Mouse (Mus musculus): Measurements from ENCODE around the gene Emg1. TPM values are rescaled to one million over a fixed set of nuclear protein-coding genes. Genes with fewer than 3 reads are reported as not detected.

The Emg1 gene
- total RNA-seq, 1 experiment from 2014 or later: 222 TPM

DNA sequence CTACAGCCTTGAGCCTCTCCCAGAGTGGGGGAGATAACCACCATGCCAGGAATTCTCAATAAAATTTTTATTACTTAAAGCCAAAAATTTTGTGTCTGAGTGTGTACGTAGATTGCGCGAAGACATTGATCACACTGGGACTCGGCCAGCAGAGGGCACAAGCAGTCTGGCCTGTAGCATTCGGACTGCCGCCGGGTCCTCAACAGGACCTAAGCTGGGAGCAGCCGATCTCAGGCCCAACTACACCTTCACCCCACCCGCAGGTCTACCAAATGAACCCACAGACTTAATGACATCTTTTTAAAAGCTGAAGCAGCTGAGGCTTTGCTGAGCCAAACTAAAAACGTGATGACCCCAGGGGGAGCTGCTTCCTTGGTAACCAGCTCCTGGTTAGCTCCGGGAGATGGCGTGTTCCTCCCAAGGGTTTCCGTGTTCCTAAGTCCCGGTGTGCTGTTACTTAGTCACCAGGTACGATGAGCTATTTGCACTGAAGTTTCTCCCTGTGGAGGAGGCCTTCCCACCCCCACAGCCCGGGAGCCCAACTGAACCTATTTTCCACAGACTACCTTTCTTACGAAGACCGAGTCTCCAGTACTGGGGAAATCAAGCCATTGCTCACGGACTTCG, 5.0 kb upstream of the Emg1 start:
- peak; percentile 37 for ATAC-seq (replicated peaks; ENCODE audit: low read depth, poor library complexity, severe bottlenecking)

DNA sequence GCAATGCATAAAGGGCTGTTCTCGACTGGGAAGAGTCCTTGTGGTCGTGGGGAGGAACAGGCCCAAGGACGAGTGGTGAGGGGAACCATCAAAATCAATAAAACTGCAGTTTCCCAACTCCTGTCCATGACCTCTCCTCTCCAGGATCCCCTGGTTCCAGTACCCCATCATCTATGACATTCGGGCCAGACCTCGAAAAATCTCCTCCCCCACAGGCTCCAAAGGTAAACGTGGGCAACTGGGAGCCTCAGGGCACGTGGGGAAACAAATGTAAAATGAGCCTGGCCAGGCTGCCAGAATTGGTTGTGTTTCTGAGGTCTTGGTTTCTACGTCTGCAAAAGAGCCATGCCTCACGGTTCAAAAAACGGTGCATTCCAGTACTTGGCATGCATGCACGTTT, 940 bp upstream of the Emg1 start:
- no peak for ATAC-seq (replicated peaks; ENCODE audit: low read depth, poor library complexity, severe bottlenecking)

GRCm38 (mm10) chr6:124708289-124708889, 3.6 kb downstream of the Emg1 start:
- no peak for ATAC-seq (replicated peaks; ENCODE audit: low read depth, poor library complexity, severe bottlenecking)

- ATAC-seq (replicated peaks; ENCODE audit: low read depth, poor library complexity, severe bottlenecking): no peak
Observed at GRCm38 (mm10) chr6:124706061-124706627, 5.8 kb downstream of the Emg1 start.

GRCm38 (mm10) chr6:124704417-124704816, 7.6 kb downstream of the Emg1 start:
- no peak for ATAC-seq (replicated peaks; ENCODE audit: low read depth, poor library complexity, severe bottlenecking)

- no peak for ATAC-seq (replicated peaks; ENCODE audit: low read depth, poor library complexity, severe bottlenecking)
Observed at GRCm38 (mm10) chr6:124703789-124704188, 8.2 kb downstream of the Emg1 start.

DNA sequence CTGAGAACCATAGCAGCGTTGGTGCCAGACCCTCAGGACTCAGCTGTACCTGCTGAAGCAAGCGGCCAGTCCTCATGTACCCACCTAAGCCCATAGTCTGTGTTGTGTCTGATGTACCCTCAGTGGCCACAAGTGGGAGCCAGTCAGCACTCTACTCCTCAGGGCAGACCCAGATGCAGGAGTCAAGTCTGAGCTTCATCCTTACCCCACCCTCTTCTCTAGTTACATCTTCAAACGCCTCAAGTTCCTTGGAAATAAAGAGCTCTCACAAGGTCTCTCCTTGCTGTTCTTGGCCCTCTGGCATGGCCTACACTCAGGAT, 9.2 kb downstream of the Emg1 start:
- ATAC-seq (replicated peaks; ENCODE audit: low read depth, poor library complexity, severe bottlenecking): peak; percentile 90

DNA sequence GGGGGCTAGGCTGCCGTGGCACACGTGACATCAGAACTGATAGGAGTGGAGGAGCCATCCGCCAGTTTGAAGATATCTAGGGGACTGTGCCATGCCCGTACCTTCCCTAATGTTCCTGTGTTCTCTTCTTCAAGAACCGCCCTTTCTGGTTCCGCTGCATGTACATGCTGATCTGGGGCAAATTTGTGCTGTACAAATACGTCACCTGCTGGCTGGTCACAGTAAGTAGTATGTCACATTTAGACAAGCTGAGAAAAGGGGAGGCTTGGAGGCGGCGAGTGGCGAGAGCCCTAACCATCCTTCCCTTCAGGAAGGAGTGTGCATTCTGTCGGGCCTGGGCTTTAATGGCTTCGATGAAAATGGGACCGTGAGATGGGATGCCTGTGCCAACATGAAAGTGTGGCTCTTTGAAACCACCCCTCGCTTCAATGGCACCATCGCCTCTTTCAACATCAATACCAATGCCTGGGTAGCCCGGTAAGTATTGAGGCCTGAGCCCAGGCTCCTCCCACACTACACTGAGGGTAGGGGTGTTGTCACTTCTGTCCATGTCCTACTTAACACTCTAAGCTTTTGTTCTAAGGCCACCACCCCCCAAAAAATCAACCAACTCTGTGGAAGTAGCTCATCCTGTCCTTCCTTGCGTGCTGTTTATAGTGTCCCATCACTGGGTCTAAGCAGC, 9.7 kb downstream of the Emg1 start:
- no peak for ATAC-seq (replicated peaks; ENCODE audit: low read depth, poor library complexity, severe bottlenecking)

- ATAC-seq (replicated peaks; ENCODE audit: low read depth, poor library complexity, severe bottlenecking): no peak
Observed at GRCm38 (mm10) chr6:124701338-124701737, 10.6 kb downstream of the Emg1 start.

GRCm38 (mm10) chr6:124699962-124700610, 11.9 kb downstream of the Emg1 start:
- ATAC-seq (replicated peaks; ENCODE audit: low read depth, poor library complexity, severe bottlenecking): no peak

- ATAC-seq (replicated peaks; ENCODE audit: low read depth, poor library complexity, severe bottlenecking): no peak
Observed at GRCm38 (mm10) chr6:124699366-124699765, 12.6 kb downstream of the Emg1 start.

GRCm38 (mm10) chr6:124698751-124699150, 13.2 kb downstream of the Emg1 start:
- no peak for ATAC-seq (replicated peaks; ENCODE audit: low read depth, poor library complexity, severe bottlenecking)

DNA sequence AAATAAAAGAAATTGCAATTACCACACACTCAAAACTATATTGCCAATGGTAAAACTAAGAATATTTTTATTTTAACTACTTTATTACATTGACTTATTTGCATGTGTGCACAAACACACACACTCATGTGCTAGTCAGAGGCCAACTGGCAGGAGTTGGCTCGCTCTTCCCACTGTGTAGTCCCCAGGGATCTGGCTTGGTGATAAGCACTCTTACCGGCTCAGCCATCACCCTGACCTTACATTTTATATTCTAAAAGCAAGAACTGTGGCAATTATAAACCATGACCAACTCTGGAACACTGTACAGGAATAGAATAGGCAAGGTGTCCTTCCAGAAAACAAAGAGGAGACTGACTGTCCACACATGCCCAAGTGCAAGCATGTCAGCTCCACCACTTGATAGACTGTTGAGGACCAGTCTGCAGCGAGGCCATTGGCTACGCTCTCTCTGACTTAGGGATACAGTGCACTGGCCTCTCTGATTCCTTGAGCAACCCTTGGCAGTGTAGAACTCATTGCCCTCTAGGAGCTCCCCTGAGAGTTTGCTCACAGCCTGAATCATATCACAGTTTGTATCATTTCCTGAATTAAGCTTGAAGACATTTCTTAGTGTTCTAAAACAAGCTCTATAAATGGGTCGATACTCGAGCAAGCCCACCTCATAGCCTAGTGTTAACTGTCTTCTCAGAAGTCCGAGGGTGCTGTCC, 15.4 kb downstream of the Emg1 start:
- ATAC-seq (replicated peaks; ENCODE audit: low read depth, poor library complexity, severe bottlenecking): no peak

- ATAC-seq (replicated peaks; ENCODE audit: low read depth, poor library complexity, severe bottlenecking): peak; percentile 80
Observed at GRCm38 (mm10) chr6:124694166-124694955, 17.6 kb downstream of the Emg1 start.

DNA sequence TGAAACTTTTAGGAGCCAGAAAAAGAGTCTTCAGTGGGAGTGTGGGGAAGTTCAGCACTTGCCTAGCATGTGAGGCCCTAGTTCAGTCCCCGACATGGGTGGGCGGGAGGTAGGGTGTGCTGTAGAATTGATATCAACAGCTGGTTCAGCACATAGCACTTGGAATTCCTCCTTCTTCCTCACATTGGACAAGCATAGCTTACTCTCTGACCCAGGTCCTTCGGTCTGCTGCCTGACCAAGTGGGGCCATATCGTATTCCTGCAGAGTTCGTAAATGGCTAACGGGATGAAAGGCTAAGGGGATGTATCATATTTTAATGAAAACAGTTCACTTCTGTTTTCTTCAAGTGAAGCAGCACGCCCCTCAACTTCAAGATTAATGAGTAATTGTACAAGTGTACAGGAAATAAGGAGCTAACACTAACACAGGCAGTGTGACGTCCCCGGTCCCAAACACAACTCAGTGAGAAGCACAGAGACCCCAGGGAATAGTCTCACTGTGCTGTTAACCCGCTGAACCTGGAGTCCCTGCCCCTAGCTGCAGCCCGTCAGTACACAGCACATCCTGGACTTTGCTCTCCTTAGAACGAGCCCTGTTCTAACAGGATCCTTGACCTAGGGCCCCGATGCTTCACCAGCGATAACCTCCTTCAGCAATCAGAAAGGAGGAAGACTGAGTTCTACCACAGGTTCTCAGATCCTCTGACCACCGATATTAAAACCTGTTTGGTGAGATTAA, 18.6 kb downstream of the Emg1 start:
- ATAC-seq (replicated peaks; ENCODE audit: low read depth, poor library complexity, severe bottlenecking): peak; percentile 11; the same call in 1 of the 2 replicates

DNA sequence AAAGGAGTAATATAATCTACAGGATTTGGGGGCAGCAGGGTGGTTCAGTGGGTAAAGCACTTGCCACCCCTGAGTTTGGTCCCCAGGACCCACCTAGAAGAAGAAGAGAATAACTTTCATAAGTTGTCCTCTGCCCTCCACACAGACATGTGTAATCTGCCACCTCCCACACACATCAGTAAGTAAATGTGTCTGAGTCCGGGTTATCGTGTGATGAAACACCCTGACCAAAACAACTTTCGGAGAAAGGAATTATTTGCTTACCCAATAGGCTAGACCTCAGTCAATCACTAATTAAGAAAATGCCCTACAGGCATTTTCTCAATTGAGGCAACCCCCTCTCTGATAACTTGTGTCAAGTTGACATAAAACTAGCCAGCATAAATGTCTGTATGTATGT, 21.5 kb downstream of the Emg1 start:
- no peak for ATAC-seq (replicated peaks; ENCODE audit: low read depth, poor library complexity, severe bottlenecking)

GRCm38 (mm10) chr6:124689011-124689410, 23.0 kb downstream of the Emg1 start:
- no peak for ATAC-seq (replicated peaks; ENCODE audit: low read depth, poor library complexity, severe bottlenecking)

- peak; percentile 57 for ATAC-seq (replicated peaks; ENCODE audit: low read depth, poor library complexity, severe bottlenecking)
Observed at GRCm38 (mm10) chr6:124688151-124688758, 23.7 kb downstream of the Emg1 start.

Measured in common myeloid progenitor, adult 5-6 weeks (primary cell).